In the genomic region with DNA sequence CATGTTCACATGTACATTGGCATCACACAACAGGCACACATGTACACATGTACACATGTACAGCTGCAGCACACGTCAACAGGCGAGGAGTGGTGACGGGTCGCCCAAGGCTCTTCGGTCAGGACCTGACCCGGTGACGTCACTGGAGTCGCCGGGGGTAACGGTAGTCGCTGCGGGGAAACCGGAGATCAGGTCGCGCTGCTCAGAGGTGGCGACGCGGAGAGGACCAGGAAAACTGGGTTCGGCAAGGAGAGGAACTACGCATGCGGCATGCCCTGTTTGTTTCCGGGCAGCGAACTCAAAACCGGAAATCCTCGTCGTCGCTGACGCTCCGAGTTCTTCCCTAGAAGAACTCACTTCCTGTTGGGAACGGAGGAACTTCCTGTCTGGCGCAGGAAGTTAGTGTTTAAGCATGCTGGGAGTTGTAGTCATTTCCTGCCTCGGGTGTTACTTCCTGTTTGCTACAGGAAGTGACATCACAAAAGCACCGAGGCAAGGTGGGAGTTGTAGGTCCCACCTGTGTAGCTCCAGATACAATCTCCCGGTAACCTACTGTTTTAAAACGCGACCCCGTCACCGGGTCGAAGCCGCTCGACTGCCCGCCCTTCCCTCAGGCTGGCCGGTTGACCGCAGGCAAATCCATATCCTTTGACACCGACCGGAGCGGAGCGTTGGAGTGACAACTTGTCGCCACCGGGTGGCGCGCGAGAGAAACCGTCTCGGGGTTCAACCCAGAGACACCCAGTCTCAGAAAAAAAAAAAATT, we compare ENCODE assay signal across 8 mouse cellular contexts.
DNase-seq lines count a peak whose midpoint lies in the region; ATAC-seq lines count a peak whose summit lies in the region.

No protein-coding gene starts in this region.

- peak; percentile 77 for ATAC-seq in megakaryocyte progenitor cell, adult 5-6 weeks (replicated peaks; ENCODE audit: poor library complexity)

- DNase-seq in adipocyte (ENCODE audit: low spot score), result peak; percentile 99
- peak; percentile 98 for DNase-seq in embryo, embryonic 10 days (ENCODE audit: low spot score)
- peak; percentile 88 for DNase-seq in gastrocnemius, postnatal 10 days
- DNase-seq in induced T-regulatory cell, adult 2 months (ENCODE audit: low read depth), result peak; percentile 97
- peak; percentile 90 to 93 for DNase-seq in left cerebral cortex, adult 9 months (ENCODE audit: low spot score in 2 of 2)
- DNase-seq in right cerebral cortex, postnatal 14 days, result peak; percentile 85
- peak; percentile 80 to 83 for DNase-seq in urinary bladder, postnatal 36 days (ENCODE audit: low spot score in 2 of 2)

Comparison
In these comparisons a context has a peak if more than half of its experiments do, and no peak if none do; other contexts are left out.
1. Peak in every context shown above with its lines: DNase-seq and ATAC-seq.